Mouse (Mus musculus) cerebellum, adult 2 months (tissue): ENCODE measurements around the gene Gtse1.

ENCODE experiments used
- CTCF ChIP-seq: fragments of 200-500 bp; IDR thresholded peaks from 2 replicates; pipeline ENCODE4 v1.5.1; 2011; ENCODE audit warnings: low read depth, mild to moderate bottlenecking, control low read depth, low read length, moderate library complexity, borderline replicate concordance; ENCODE audit not compliant: insufficient read depth
- POLR2A ChIP-seq: fragments of 200-500 bp; IDR thresholded peaks from 2 replicates; pipeline ENCODE4 v1.6.1; 2011; ENCODE audit warnings: low read length, control low read depth, borderline replicate concordance; ENCODE audit not compliant: insufficient read depth

GRCm38 (mm10) chr15:85810806-85811521 lies 48.6 kb upstream of the Gtse1 start:
- 0 out of 2 replicates have a peak, but pooled peaks have one; percentile 5 for TF ChIP-seq CTCF
- TF ChIP-seq POLR2A, result no peak
